Mouse (Mus musculus) neural tube, embryonic 12.5 days (tissue): ENCODE measurements around the gene Cstl1. TPM values are rescaled to one million over a fixed set of nuclear protein-coding genes. Genes with fewer than 3 reads are reported as not detected.
"Not testable (repeated sequence)": the region's sequence is repeated elsewhere in the genome, so short reads cannot be mapped to it uniquely, and the experiment has no call there.

Experiments
- ATAC-seq: fragments of 200-750 bp; cut with Nextera tagmentation; 2 replicates; pipeline ENCODE4 v1.8.0; 2017; ENCODE audit warnings: low read depth, mild to moderate bottlenecking, moderate TSS enrichment, moderate library complexity; ENCODE audit not compliant: low FRiP score
- H3K27ac ChIP-seq: fragments of 300-500 bp; sonication (generic); 2 replicates; pipeline ENCODE4 v1.5.1; 2016
- H3K27me3 ChIP-seq: fragments of 300-500 bp; sonication (generic); replicated peaks from 2 replicates; pipeline ENCODE4 v1.6.1; 2016; ENCODE audit warnings: mild to moderate bottlenecking
- H3K36me3 ChIP-seq: fragments of 300-500 bp; sonication (generic); 2 replicates; pipeline ENCODE4 v1.6.1; 2016; ENCODE audit warnings: mild to moderate bottlenecking
- H3K4me1 ChIP-seq: fragments of 300-500 bp; sonication (generic); 2 replicates; pipeline ENCODE4 v1.6.1; 2016
- H3K4me2 ChIP-seq: fragments of 300-500 bp; sonication (generic); replicated peaks from 2 replicates; pipeline ENCODE4 v1.6.1; 2016; ENCODE audit warnings: mild to moderate bottlenecking
- H3K4me3 ChIP-seq: fragments of 300-500 bp; sonication (generic); 2 replicates; pipeline ENCODE4 v1.5.1; 2016
- H3K9ac ChIP-seq: fragments of 300-500 bp; sonication (generic); 2 replicates; pipeline ENCODE4 v1.6.1; 2016; ENCODE audit warnings: mild to moderate bottlenecking
- H3K9me3 ChIP-seq: fragments of 300-500 bp; sonication (generic); 2 replicates; pipeline ENCODE4 v1.6.1; 2016; ENCODE audit warnings: mild to moderate bottlenecking
- WGBS: fragments of 180-500 bp; shearing (Covaris S2); methylation state at CpG from one replicate; pipeline ENCODE4 v1.1.7; 2016; 5-methylcytosine and 5-hydroxymethylcytosine counted together
- polyA plus RNA-seq: library from polyadenylated mRNA; unstranded; fragments of >200 nt; fragmentation: Nextera tagmentation; extraction: Ambion mirVana; gene quantifications from 2 replicates; pipeline ENCODE4 v1.2.1, GENCODE M21; 2016

Gene Cstl1
- polyA plus RNA-seq, 1 experiment from 2014 or later, result not detected

- Histone ChIP-seq H3K27me3 (no peaks in the 10 kb centered on the region), H3K4me3 (no peak overlapping the region), H3K4me1 (no peaks in the 10 kb centered on the region), H3K9me3 (no peaks in the 10 kb centered on the region), H3K36me3 (no peaks in the 10 kb centered on the region), H3K9ac (no peak overlapping the region), H3K27ac (no peak overlapping the region), H3K4me2 (no peak overlapping the region)
- WGBS, result 86% methylated on average over 1 of the region's 1 CpGs
- no peak for ATAC-seq
Observed at GRCm38 (mm10) chr2:148754310-148754846, 4.2 kb downstream of the Cstl1 start.

DNA sequence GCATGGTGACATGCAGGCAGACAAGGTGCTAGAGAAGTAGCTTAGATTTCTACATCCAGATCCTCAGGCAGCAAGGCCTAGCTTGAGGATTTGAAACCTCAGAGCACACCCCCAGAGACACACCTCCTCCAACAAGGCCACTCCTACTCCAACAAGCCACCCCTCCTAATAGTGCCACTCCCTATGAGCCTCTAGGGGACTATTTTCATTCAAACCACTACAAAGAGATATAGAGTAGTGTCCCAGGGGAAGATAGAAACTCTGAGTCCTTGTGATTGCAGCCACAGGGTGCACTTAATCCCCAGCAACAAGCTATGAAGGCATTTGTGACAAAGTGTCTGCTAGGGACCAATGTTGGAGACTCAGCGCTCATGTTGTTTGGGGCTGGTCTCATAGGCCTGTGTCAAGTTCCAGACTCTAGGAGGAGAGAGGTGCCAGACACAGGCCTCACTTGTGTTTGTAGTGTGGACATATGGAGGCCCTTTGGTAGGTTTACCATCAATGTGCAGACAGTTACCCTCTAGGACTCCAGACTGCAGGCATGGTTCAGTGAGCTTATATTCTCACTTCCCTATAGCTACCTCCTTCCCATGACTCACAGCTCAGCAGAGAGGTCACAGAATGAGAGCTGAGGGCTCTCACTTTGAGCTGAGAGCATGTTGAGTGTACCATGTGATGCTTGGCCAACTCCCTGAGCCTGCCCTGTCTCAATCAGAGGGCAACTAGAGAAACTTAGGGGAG, 13.7 kb downstream of the Cstl1 start:
- 89% methylated on average over 1 of the region's 1 CpGs for WGBS
- H3K9me3 ChIP-seq, result no peaks in the 10 kb centered on the region
- no peaks in the 10 kb centered on the region for H3K4me1 ChIP-seq

GRCm38 (mm10) chr2:148771397-148771796, 21.2 kb downstream of the Cstl1 start, which contains the start of gene Cst11:
TSS of gene Cst11 (minus strand) at chr2:148771497.
- WGBS, result 83% methylated on average over 4 of the region's 4 CpGs
- not testable (repeated sequence) for H3K9ac ChIP-seq, H3K36me3 ChIP-seq, H3K4me2 ChIP-seq, H3K27ac ChIP-seq, H3K4me3 ChIP-seq, H3K9me3 ChIP-seq, H3K27me3 ChIP-seq, ATAC-seq, H3K4me1 ChIP-seq

More for the DNA sequence above, 13.7 kb downstream of the Cstl1 start:
- no peaks in the 10 kb centered on the region for H3K27me3 ChIP-seq
- H3K9ac ChIP-seq, result no peak overlapping the region
- H3K27ac ChIP-seq, result no peak overlapping the region
- no peaks in the 10 kb centered on the region for H3K36me3 ChIP-seq
- H3K4me3 ChIP-seq, result no peak overlapping the region
- no peak overlapping the region for H3K4me2 ChIP-seq
- no peak for ATAC-seq

DNA sequence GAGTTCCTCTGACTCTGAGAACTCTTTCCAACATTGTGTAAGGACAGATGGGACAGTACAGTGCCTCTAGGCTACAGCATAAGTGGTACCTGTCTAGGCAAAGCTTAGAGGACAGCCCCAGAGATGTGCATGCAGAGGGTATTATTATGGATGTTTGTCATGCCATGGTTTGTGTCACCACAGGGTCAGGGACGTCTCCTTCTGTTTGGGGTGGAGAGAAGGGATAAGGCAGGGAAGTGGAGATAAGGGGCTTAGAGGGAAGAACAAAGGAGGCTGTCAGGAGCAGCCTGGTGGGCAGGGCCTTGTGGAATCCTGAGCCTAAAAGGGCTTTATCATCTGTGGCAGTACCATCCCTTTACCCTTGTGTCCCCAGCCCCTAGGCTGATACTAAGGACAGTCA, 31.6 kb downstream of the Cstl1 start, which contains the start of gene 8030411F24Rik:
Gene 8030411F24Rik (plus strand): TSS at position 301 of the 400 bp plus-strand sequence.
- no peak within 1 kb of the TSS for H3K4me3 ChIP-seq
- no peaks in the 10 kb centered on the region for H3K9me3 ChIP-seq
- H3K27me3 ChIP-seq, result no peaks in the 10 kb centered on the region
- no peaks in the 10 kb centered on the region for H3K4me1 ChIP-seq
- H3K36me3 ChIP-seq, result no peaks in the 10 kb centered on the region
- H3K4me2 ChIP-seq, result no peak within 1 kb of the TSS
- H3K27ac ChIP-seq, result no peak within 1 kb of the TSS
- ATAC-seq, result no peak
- no peak within 1 kb of the TSS for H3K9ac ChIP-seq
- 32% methylated on average over 1 of the region's 1 CpGs for WGBS

GRCm38 (mm10) chr2:148789142-148789541, 39.0 kb downstream of the Cstl1 start, which contains the start of gene Cst12:
TSS of gene Cst12 (plus strand) at chr2:148789361.
- H3K27me3 ChIP-seq, result no peaks in the 10 kb centered on the region
- no peaks in the 10 kb centered on the region for H3K4me1 ChIP-seq
- no peaks in the 10 kb centered on the region for H3K36me3 ChIP-seq
- 91% methylated on average over 6 of the region's 6 CpGs for WGBS
- no peak within 1 kb of the TSS for H3K4me3 ChIP-seq
- no peak within 1 kb of the TSS for H3K9ac ChIP-seq
- no peaks in the 10 kb centered on the region for H3K9me3 ChIP-seq
- ATAC-seq, result no peak
- H3K4me2 ChIP-seq, result no peak within 1 kb of the TSS
- no peak within 1 kb of the TSS for H3K27ac ChIP-seq

- 89% methylated on average over 1 of the region's 1 CpGs for WGBS
- no peaks in the 10 kb centered on the region for H3K27me3 ChIP-seq
Observed at GRCm38 (mm10) chr2:148798485-148798884, 48.3 kb downstream of the Cstl1 start, which contains the start of gene Cst8. TSS of gene Cst8 (plus strand) at chr2:148798785.

DNA sequence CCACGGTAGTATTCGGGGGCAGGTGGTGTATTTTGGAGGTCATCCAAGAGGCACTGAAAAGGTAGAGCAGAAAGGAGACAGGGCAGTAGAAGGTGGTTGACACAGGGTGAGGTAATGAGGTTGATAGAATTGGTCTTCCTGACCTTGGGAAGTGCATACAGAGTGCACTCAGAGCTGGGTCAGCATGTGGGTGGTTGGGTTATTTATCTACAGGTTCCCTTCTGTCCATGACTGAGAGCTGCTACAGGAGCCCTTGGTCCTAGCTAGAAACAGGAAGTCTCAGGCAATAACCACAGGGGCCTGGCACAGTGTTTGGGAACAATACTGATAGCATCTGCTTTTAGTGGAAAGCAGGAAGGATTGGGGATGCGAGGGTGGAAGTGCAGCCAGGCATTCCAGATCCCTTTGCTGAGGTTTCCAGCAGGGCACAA, 51.3 kb downstream of the Cstl1 start:
- no peaks in the 10 kb centered on the region for H3K27me3 ChIP-seq
- H3K9ac ChIP-seq, result no peak overlapping the region
- H3K27ac ChIP-seq, result no peak overlapping the region
- no peaks in the 10 kb centered on the region for H3K4me1 ChIP-seq
- H3K4me2 ChIP-seq, result no peak overlapping the region
- no peaks in the 10 kb centered on the region for H3K9me3 ChIP-seq
- no peak overlapping the region for H3K4me3 ChIP-seq
- no peaks in the 10 kb centered on the region for H3K36me3 ChIP-seq
- WGBS, result 76% methylated on average over 3 of the region's 3 CpGs
- no peak for ATAC-seq

More at GRCm38 (mm10) chr2:148798485-148798884, 48.3 kb downstream of the Cstl1 start, which contains the start of gene Cst8:
- Histone ChIP-seq H3K4me1 (no peaks in the 10 kb centered on the region), H3K27ac (no peak within 1 kb of the TSS), H3K4me2 (no peak within 1 kb of the TSS), H3K36me3 (no peaks in the 10 kb centered on the region), H3K9ac (no peak within 1 kb of the TSS), H3K9me3 (no peaks in the 10 kb centered on the region), H3K4me3 (no peak within 1 kb of the TSS)
- ATAC-seq, result no peak

Other genes starting within 250 kb of the Cstl1 start
- 76.4 and 81.7 TPM in 2 replicates for gene Nxt1, start 77.8 kb upstream of the Cstl1 start, polyA plus RNA-seq
- gene Gzf1, start 69.3 kb upstream of the Cstl1 start, polyA plus RNA-seq, result 17.1 and 19.5 TPM in 2 replicates
- 28.0 and 33.0 TPM in 2 replicates for gene Napb, start 17.9 kb upstream of the Cstl1 start, polyA plus RNA-seq
- not detected in 2 replicates for gene Cst11, start 21.1 kb downstream of the Cstl1 start, polyA plus RNA-seq
- not detected in 2 replicates for gene 8030411F24Rik, start 31.7 kb downstream of the Cstl1 start, polyA plus RNA-seq
- gene Cst12, start 39.0 kb downstream of the Cstl1 start, polyA plus RNA-seq, result not detected in 2 replicates
- gene Cst8, start 48.4 kb downstream of the Cstl1 start, polyA plus RNA-seq, result not detected in 2 replicates
- not detected in 2 replicates for gene Cst13, start 69.7 kb downstream of the Cstl1 start, polyA plus RNA-seq
- not detected in 2 replicates for gene Cst9, start 84.8 kb downstream of the Cstl1 start, polyA plus RNA-seq
- not detected in 2 replicates for gene 9230104L09Rik, start 114.7 kb downstream of the Cstl1 start, polyA plus RNA-seq
- 332 and 342 TPM in 2 replicates for gene Cst3, start 125.3 kb downstream of the Cstl1 start, polyA plus RNA-seq